Mouse (Mus musculus): ENCODE data around the gene Psmg3. TPM values are rescaled to one million over a fixed set of nuclear protein-coding genes. Genes with fewer than 3 reads are reported as not detected.

Psmg3 gene
- polyA plus RNA-seq, 1 experiment from 2014 or later: 73.0 TPM

- no peaks in the 10 kb centered on the region for H3K9me3 ChIP-seq (ENCODE audit: control insufficient read depth, low read length)
- H3K36me3 ChIP-seq (ENCODE audit: control insufficient read depth, insufficient read depth, low read length): no peaks in the 10 kb centered on the region
- no peak overlapping the region for H3K4me3 ChIP-seq (ENCODE audit: low read length)
- H3K4me1 ChIP-seq (ENCODE audit: control insufficient read depth, insufficient read depth, low read depth, low read length): no peaks in the 10 kb centered on the region
- no peak for ATAC-seq
- no peaks in the 10 kb centered on the region for H3K27me3 ChIP-seq (replicated peaks; ENCODE audit: control insufficient read depth, insufficient read depth, low read length)
- no peak overlapping the region for H3K27ac ChIP-seq (ENCODE audit: low read depth, low read length)
- no peak overlapping the region for H3K9ac ChIP-seq (ENCODE audit: low read depth, low read length)
- no peak overlapping the region for H3K4me2 ChIP-seq (ENCODE audit: low read length)
- WGBS: 85% methylated on average over 7 of the region's 7 CpGs
Measured at GRCm38 (mm10) chr5:139835706-139836105, 9.0 kb upstream of the Psmg3 start.

DNA sequence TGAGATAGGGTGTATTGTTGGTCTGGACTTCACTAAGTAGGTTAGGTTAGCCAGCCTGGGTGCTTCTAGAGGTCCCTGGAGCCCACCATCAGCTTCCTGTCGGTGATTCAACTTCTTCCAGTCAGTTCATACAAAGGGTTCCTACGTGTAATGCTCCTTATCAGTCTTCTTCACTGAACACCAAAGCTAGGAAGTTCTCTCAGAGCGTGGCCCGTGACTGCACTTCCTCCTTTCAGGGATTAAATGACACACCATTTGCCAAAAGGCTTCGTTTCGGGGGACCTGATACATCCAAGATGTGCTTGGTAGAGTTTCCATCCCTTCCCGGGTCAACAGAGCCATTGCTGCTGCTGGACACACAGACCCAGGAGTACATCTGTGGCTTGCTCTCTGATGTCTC lies 5.4 kb upstream of the Psmg3 start:
- Histone ChIP-seq H3K4me1 (ENCODE audit: control insufficient read depth, insufficient read depth, low read depth, low read length) (no peaks in the 10 kb centered on the region), H3K4me2 (ENCODE audit: low read length) (no peak overlapping the region), H3K27me3 (replicated peaks; ENCODE audit: control insufficient read depth, insufficient read depth, low read length) (no peaks in the 10 kb centered on the region; the same call in 1 of the 2 replicates), H3K9me3 (ENCODE audit: control insufficient read depth, low read length) (peaks cover 2% of the 10 kb centered on the region; the same call in 1 of the 2 replicates), H3K9ac (ENCODE audit: low read depth, low read length) (no peak overlapping the region), H3K27ac (ENCODE audit: low read depth, low read length) (no peak overlapping the region), H3K36me3 (ENCODE audit: control insufficient read depth, insufficient read depth, low read length) (no peaks in the 10 kb centered on the region), H3K4me3 (ENCODE audit: low read length) (no peak overlapping the region)
- 83% methylated on average over 7 of the region's 7 CpGs for WGBS
- ATAC-seq: no peak

GRCm38 (mm10) chr5:139830734-139831133 lies 4.0 kb upstream of the Psmg3 start:
- no peak for ATAC-seq
- 87% methylated on average over 3 of the region's 3 CpGs for WGBS

GRCm38 (mm10) chr5:139829384-139829783 lies 2.7 kb upstream of the Psmg3 start:
- H3K9me3 ChIP-seq (ENCODE audit: control insufficient read depth, low read length): peaks cover 2% of the 10 kb centered on the region; the same call in 1 of the 2 replicates
- ATAC-seq: no peak
- H3K27ac ChIP-seq (ENCODE audit: low read depth, low read length): no peak overlapping the region
- H3K27me3 ChIP-seq (replicated peaks; ENCODE audit: control insufficient read depth, insufficient read depth, low read length): no peaks in the 10 kb centered on the region; the same call in 1 of the 2 replicates
- H3K4me3 ChIP-seq (ENCODE audit: low read length): no peak overlapping the region
- WGBS: 84% methylated on average over 13 of the region's 13 CpGs
- no peak overlapping the region for H3K9ac ChIP-seq (ENCODE audit: low read depth, low read length)
- H3K4me1 ChIP-seq (ENCODE audit: control insufficient read depth, insufficient read depth, low read depth, low read length): peaks cover 16% of the 10 kb centered on the region
- peaks cover 1% of the 10 kb centered on the region; the same call in 1 of the 2 replicates for H3K36me3 ChIP-seq (ENCODE audit: control insufficient read depth, insufficient read depth, low read length)
- no peak overlapping the region for H3K4me2 ChIP-seq (ENCODE audit: low read length)

More at GRCm38 (mm10) chr5:139830734-139831133, 4.0 kb upstream of the Psmg3 start:
- Histone ChIP-seq H3K9ac (ENCODE audit: low read depth, low read length) (no peak overlapping the region), H3K27ac (ENCODE audit: low read depth, low read length) (no peak overlapping the region), H3K9me3 (ENCODE audit: control insufficient read depth, low read length) (peaks cover 2% of the 10 kb centered on the region; the same call in 1 of the 2 replicates), H3K27me3 (replicated peaks; ENCODE audit: control insufficient read depth, insufficient read depth, low read length) (no peaks in the 10 kb centered on the region; the same call in 1 of the 2 replicates), H3K4me2 (ENCODE audit: low read length) (no peak overlapping the region), H3K4me1 (ENCODE audit: control insufficient read depth, insufficient read depth, low read depth, low read length) (peaks cover 6% of the 10 kb centered on the region), H3K4me3 (ENCODE audit: low read length) (no peak overlapping the region), H3K36me3 (ENCODE audit: control insufficient read depth, insufficient read depth, low read length) (no peaks in the 10 kb centered on the region)

DNA sequence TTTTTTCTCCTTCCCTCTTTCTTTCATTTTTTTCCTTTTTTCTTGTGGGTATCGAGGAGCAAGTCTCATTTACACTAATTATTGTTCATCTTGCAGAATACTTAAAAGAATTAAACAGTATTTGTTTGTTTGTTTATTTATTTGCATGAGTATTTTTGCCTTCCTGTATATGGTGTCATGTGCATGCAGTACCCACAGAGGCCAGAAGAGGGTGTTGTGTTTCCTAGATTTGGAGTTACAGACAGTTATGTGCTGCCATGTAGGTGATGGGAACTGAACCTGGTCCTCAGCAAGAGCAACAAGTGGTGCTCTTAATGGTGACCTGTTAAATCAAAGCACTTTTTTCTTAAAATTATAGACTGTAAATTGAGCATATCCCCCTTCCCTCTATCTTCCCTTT lies 908 bp upstream of the Psmg3 start:
- no peak overlapping the region for H3K27ac ChIP-seq (ENCODE audit: low read depth, low read length)
- 97% methylated on average over 1 of the region's 1 CpGs for WGBS
- H3K4me1 ChIP-seq (ENCODE audit: control insufficient read depth, insufficient read depth, low read depth, low read length): peaks cover 16% of the 10 kb centered on the region
- ATAC-seq: no peak
- peaks cover 13% of the 10 kb centered on the region; the same call in 1 of the 2 replicates for H3K36me3 ChIP-seq (ENCODE audit: control insufficient read depth, insufficient read depth, low read length)
- H3K27me3 ChIP-seq (replicated peaks; ENCODE audit: control insufficient read depth, insufficient read depth, low read length): no peaks in the 10 kb centered on the region; the same call in 1 of the 2 replicates
- H3K9me3 ChIP-seq (ENCODE audit: control insufficient read depth, low read length): peaks cover 2% of the 10 kb centered on the region; the same call in 1 of the 2 replicates
- H3K4me3 ChIP-seq (ENCODE audit: low read length): no peak overlapping the region
- H3K4me2 ChIP-seq (ENCODE audit: low read length): no peak overlapping the region
- no peak overlapping the region for H3K9ac ChIP-seq (ENCODE audit: low read depth, low read length)

- peaks cover 22% of the 10 kb centered on the region; the same call in 1 of the 2 replicates for H3K36me3 ChIP-seq (ENCODE audit: control insufficient read depth, insufficient read depth, low read length)
- peaks cover 2% of the 10 kb centered on the region; the same call in 1 of the 2 replicates for H3K9me3 ChIP-seq (ENCODE audit: control insufficient read depth, low read length)
- H3K27ac ChIP-seq (ENCODE audit: low read depth, low read length): peak overlapping the region; percentile 77; the same call in 1 of the 2 replicates
- ATAC-seq: 0 out of 2 replicates have a peak, but pooled peaks have one; percentile 17
- H3K4me3 ChIP-seq (ENCODE audit: low read length): peak overlapping the region; percentile 95
- whole genome bisulfite sequencing: 45% methylated on average over 11 of the region's 11 CpGs
- peaks cover 16% of the 10 kb centered on the region for H3K4me1 ChIP-seq (ENCODE audit: control insufficient read depth, insufficient read depth, low read depth, low read length)
- peak overlapping the region; percentile 93 for H3K9ac ChIP-seq (ENCODE audit: low read depth, low read length)
- H3K27me3 ChIP-seq (replicated peaks; ENCODE audit: control insufficient read depth, insufficient read depth, low read length): no peaks in the 10 kb centered on the region; the same call in 1 of the 2 replicates
- peak overlapping the region; percentile 98 for H3K4me2 ChIP-seq (ENCODE audit: low read length)
Measured at GRCm38 (mm10) chr5:139825947-139826346, 738 bp downstream of the Psmg3 start.

DNA sequence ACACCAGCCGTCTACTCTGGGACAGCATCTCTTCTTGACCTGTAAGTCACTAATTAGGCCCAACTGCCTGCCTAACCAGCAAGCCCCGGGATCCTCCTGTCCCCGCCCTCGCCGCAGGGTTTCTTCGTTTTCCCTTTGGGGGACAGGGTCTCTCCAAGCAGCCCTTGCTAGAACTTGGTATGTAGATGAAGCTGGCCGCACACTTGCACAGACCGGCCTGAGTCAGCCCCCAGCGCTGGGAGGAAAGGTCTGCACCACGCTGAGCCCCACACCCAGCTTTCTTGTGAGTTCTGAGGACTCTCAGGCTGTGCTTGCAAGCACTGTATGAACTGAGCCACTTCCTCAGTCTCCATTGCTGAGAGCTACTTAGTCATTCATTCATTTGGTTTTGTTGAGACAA lies 2.2 kb downstream of the Psmg3 start:
- Histone ChIP-seq H3K9ac (ENCODE audit: low read depth, low read length) (no peak overlapping the region), H3K4me1 (ENCODE audit: control insufficient read depth, insufficient read depth, low read depth, low read length) (peaks cover 16% of the 10 kb centered on the region), H3K4me2 (ENCODE audit: low read length) (no peak overlapping the region), H3K4me3 (ENCODE audit: low read length) (no peak overlapping the region), H3K27ac (ENCODE audit: low read depth, low read length) (no peak overlapping the region), H3K36me3 (ENCODE audit: control insufficient read depth, insufficient read depth, low read length) (peaks cover 22% of the 10 kb centered on the region; the same call in 1 of the 2 replicates), H3K9me3 (ENCODE audit: control insufficient read depth, low read length) (peaks cover 2% of the 10 kb centered on the region; the same call in 1 of the 2 replicates), H3K27me3 (replicated peaks; ENCODE audit: control insufficient read depth, insufficient read depth, low read length) (no peaks in the 10 kb centered on the region; the same call in 1 of the 2 replicates)
- 93% methylated on average over 10 of the region's 10 CpGs for WGBS
- ATAC-seq: no peak

GRCm38 (mm10) chr5:139821466-139822459 lies 4.9 kb downstream of the Psmg3 start:
- WGBS: 81% methylated on average over 12 of the region's 12 CpGs

More at GRCm38 (mm10) chr5:139821466-139822459, 4.9 kb downstream of the Psmg3 start:
- H3K27ac ChIP-seq (ENCODE audit: low read depth, low read length): no peak overlapping the region
- peaks cover 14% of the 10 kb centered on the region for H3K4me1 ChIP-seq (ENCODE audit: control insufficient read depth, insufficient read depth, low read depth, low read length)
- H3K36me3 ChIP-seq (ENCODE audit: control insufficient read depth, insufficient read depth, low read length): peaks cover 22% of the 10 kb centered on the region; the same call in 1 of the 2 replicates
- no peak overlapping the region for H3K4me2 ChIP-seq (ENCODE audit: low read length)
- H3K4me3 ChIP-seq (ENCODE audit: low read length): no peak overlapping the region
- no peaks in the 10 kb centered on the region for H3K27me3 ChIP-seq (replicated peaks; ENCODE audit: control insufficient read depth, insufficient read depth, low read length)
- H3K9me3 ChIP-seq (ENCODE audit: control insufficient read depth, low read length): no peaks in the 10 kb centered on the region
- ATAC-seq: no peak
- H3K9ac ChIP-seq (ENCODE audit: low read depth, low read length): no peak overlapping the region

Measured in hindbrain, embryonic 16.5 days (tissue).